Mouse (Mus musculus): ENCODE data around the gene 2010300C02Rik. TPM values are rescaled to one million over a fixed set of nuclear protein-coding genes. Genes with fewer than 3 reads are reported as not detected.
"Not testable (repeated sequence)": the region's sequence is repeated elsewhere in the genome, so short reads cannot be mapped to it uniquely, and the experiment has no call there.

The 2010300C02Rik gene
- polyA plus RNA-seq, 1 experiment from 2014 or later = 3.2 TPM

- H3K4me2 ChIP-seq = no peak overlapping the region
- H3K9me3 ChIP-seq (replicated peaks) = no peaks in the 10 kb centered on the region
- H3K4me1 ChIP-seq (replicated peaks) = peaks cover 30% of the 10 kb centered on the region
- WGBS = 68% methylated on average over 5 of the region's 5 CpGs
- H3K27me3 ChIP-seq = no peaks in the 10 kb centered on the region
- no peak overlapping the region for H3K4me3 ChIP-seq
- H3K27ac ChIP-seq = no peak overlapping the region
- no peak for ATAC-seq (replicated peaks; ENCODE audit: insufficient number of reproducible peaks, insufficient read depth, low FRiP score, low read depth)
- H3K36me3 ChIP-seq = no peaks in the 10 kb centered on the region
- no peak overlapping the region for H3K9ac ChIP-seq
Measured at GRCm38 (mm10) chr1:37617047-37617446, 102.8 kb downstream of the 2010300C02Rik start.

- no peak overlapping the region for H3K4me3 ChIP-seq
- no peak overlapping the region for H3K9ac ChIP-seq
- WGBS = 40% methylated on average over 4 of the region's 4 CpGs
- no peak overlapping the region for H3K27ac ChIP-seq
- ATAC-seq (replicated peaks; ENCODE audit: insufficient number of reproducible peaks, insufficient read depth, low FRiP score, low read depth) = no peak
- no peaks in the 10 kb centered on the region for H3K27me3 ChIP-seq
- H3K4me1 ChIP-seq (replicated peaks) = peaks cover 30% of the 10 kb centered on the region
- H3K9me3 ChIP-seq (replicated peaks) = no peaks in the 10 kb centered on the region
- no peaks in the 10 kb centered on the region for H3K36me3 ChIP-seq
- H3K4me2 ChIP-seq = no peak overlapping the region
Measured at GRCm38 (mm10) chr1:37616569-37616968, 103.3 kb downstream of the 2010300C02Rik start.

GRCm38 (mm10) chr1:37615290-37616040 is 104.4 kb downstream of the 2010300C02Rik start:
- no peak overlapping the region for H3K4me3 ChIP-seq
- ATAC-seq (replicated peaks; ENCODE audit: insufficient number of reproducible peaks, insufficient read depth, low FRiP score, low read depth) = no peak
- H3K9ac ChIP-seq = no peak overlapping the region
- no peaks in the 10 kb centered on the region for H3K36me3 ChIP-seq
- WGBS = 66% methylated on average over 12 of the region's 12 CpGs
- H3K4me2 ChIP-seq = 0 out of 2 replicates have a peak overlapping the region, but pooled peaks have one; percentile 15
- H3K27me3 ChIP-seq = no peaks in the 10 kb centered on the region
- H3K27ac ChIP-seq = no peak overlapping the region
- no peaks in the 10 kb centered on the region for H3K9me3 ChIP-seq (replicated peaks)
- H3K4me1 ChIP-seq (replicated peaks) = peaks cover 30% of the 10 kb centered on the region

- WGBS = 19% methylated on average over 7 of the region's 7 CpGs
- Histone ChIP-seq H3K9me3 (replicated peaks) (no peaks in the 10 kb centered on the region), H3K36me3 (no peaks in the 10 kb centered on the region), H3K27ac (no peak overlapping the region), H3K4me3 (no peak overlapping the region), H3K9ac (no peak overlapping the region), H3K27me3 (no peaks in the 10 kb centered on the region), H3K4me2 (0 out of 2 replicates have a peak overlapping the region, but pooled peaks have one; percentile 15), H3K4me1 (replicated peaks) (peaks cover 30% of the 10 kb centered on the region)
- ATAC-seq (replicated peaks; ENCODE audit: insufficient number of reproducible peaks, insufficient read depth, low FRiP score, low read depth) = no peak
Measured at GRCm38 (mm10) chr1:37614836-37615235, 105.0 kb downstream of the 2010300C02Rik start.

- Histone ChIP-seq H3K9me3 (replicated peaks) (no peaks in the 10 kb centered on the region), H3K9ac (no peak overlapping the region), H3K4me3 (0 out of 2 replicates have a peak overlapping the region, but pooled peaks have one; percentile 10), H3K4me1 (replicated peaks) (peaks cover 30% of the 10 kb centered on the region), H3K4me2 (peak overlapping the region; percentile 37), H3K27me3 (no peaks in the 10 kb centered on the region), H3K36me3 (no peaks in the 10 kb centered on the region), H3K27ac (no peak overlapping the region)
- 62% methylated on average over 15 of the region's 15 CpGs for WGBS
- ATAC-seq (replicated peaks; ENCODE audit: insufficient number of reproducible peaks, insufficient read depth, low FRiP score, low read depth) = no peak
Measured at GRCm38 (mm10) chr1:37614130-37614529, 105.8 kb downstream of the 2010300C02Rik start.

- H3K4me2 ChIP-seq = no peak overlapping the region
- no peak overlapping the region for H3K4me3 ChIP-seq
- H3K36me3 ChIP-seq = no peaks in the 10 kb centered on the region
- no peaks in the 10 kb centered on the region for H3K9me3 ChIP-seq (replicated peaks)
- H3K27ac ChIP-seq = no peak overlapping the region
- H3K9ac ChIP-seq = no peak overlapping the region
- WGBS = 72% methylated on average over 6 of the region's 6 CpGs
- ATAC-seq (replicated peaks; ENCODE audit: insufficient number of reproducible peaks, insufficient read depth, low FRiP score, low read depth) = no peak
- no peaks in the 10 kb centered on the region for H3K27me3 ChIP-seq
- peaks cover 23% of the 10 kb centered on the region for H3K4me1 ChIP-seq (replicated peaks)
Measured at GRCm38 (mm10) chr1:37611032-37611431, 108.9 kb downstream of the 2010300C02Rik start.

- Histone ChIP-seq H3K4me2 (no peak overlapping the region), H3K9me3 (replicated peaks) (no peaks in the 10 kb centered on the region), H3K4me3 (no peak overlapping the region), H3K27me3 (no peaks in the 10 kb centered on the region), H3K36me3 (no peaks in the 10 kb centered on the region), H3K4me1 (replicated peaks) (peaks cover 15% of the 10 kb centered on the region), H3K9ac (no peak overlapping the region), H3K27ac (no peak overlapping the region)
- ATAC-seq (replicated peaks; ENCODE audit: insufficient number of reproducible peaks, insufficient read depth, low FRiP score, low read depth) = no peak
- WGBS = 57% methylated on average over 4 of the region's 4 CpGs
Measured at GRCm38 (mm10) chr1:37610242-37610641, 109.6 kb downstream of the 2010300C02Rik start.

GRCm38 (mm10) chr1:37605694-37606093 is 114.2 kb downstream of the 2010300C02Rik start:
- not testable (repeated sequence) for H3K4me1 ChIP-seq (replicated peaks); H3K27me3 ChIP-seq; H3K4me2 ChIP-seq; H3K27ac ChIP-seq; H3K4me3 ChIP-seq; H3K36me3 ChIP-seq; H3K9ac ChIP-seq; ATAC-seq (replicated peaks; ENCODE audit: insufficient number of reproducible peaks, insufficient read depth, low FRiP score, low read depth); H3K9me3 ChIP-seq (replicated peaks)
- WGBS = 83% methylated on average over 4 of the region's 5 CpGs

GRCm38 (mm10) chr1:37603206-37603605 is 116.7 kb downstream of the 2010300C02Rik start:
- Histone ChIP-seq H3K27me3 (no peaks in the 10 kb centered on the region), H3K4me2 (no peak overlapping the region), H3K36me3 (no peaks in the 10 kb centered on the region), H3K4me1 (replicated peaks) (0 out of 2 replicates have a peak, but pooled peaks cover 2% of the 10 kb centered on the region), H3K9me3 (replicated peaks) (no peaks in the 10 kb centered on the region), H3K4me3 (no peak overlapping the region), H3K9ac (no peak overlapping the region), H3K27ac (no peak overlapping the region)
- no peak for ATAC-seq (replicated peaks; ENCODE audit: insufficient number of reproducible peaks, insufficient read depth, low FRiP score, low read depth)
- 89% methylated on average over 10 of the region's 10 CpGs for WGBS

- Histone ChIP-seq H3K9me3 (replicated peaks) (no peaks in the 10 kb centered on the region), H3K9ac (no peak overlapping the region), H3K4me2 (no peak overlapping the region), H3K4me1 (replicated peaks) (0 out of 2 replicates have a peak, but pooled peaks cover 2% of the 10 kb centered on the region), H3K27me3 (no peaks in the 10 kb centered on the region), H3K36me3 (no peaks in the 10 kb centered on the region), H3K4me3 (no peak overlapping the region), H3K27ac (no peak overlapping the region)
- 77% methylated on average over 4 of the region's 4 CpGs for WGBS
- no peak for ATAC-seq (replicated peaks; ENCODE audit: insufficient number of reproducible peaks, insufficient read depth, low FRiP score, low read depth)
Measured at GRCm38 (mm10) chr1:37602268-37602667, 117.6 kb downstream of the 2010300C02Rik start.

- Histone ChIP-seq H3K9ac (no peak overlapping the region), H3K4me3 (no peak overlapping the region), H3K9me3 (replicated peaks) (no peaks in the 10 kb centered on the region), H3K4me2 (no peak overlapping the region), H3K27ac (no peak overlapping the region), H3K27me3 (no peaks in the 10 kb centered on the region), H3K4me1 (replicated peaks) (0 out of 2 replicates have a peak, but pooled peaks cover 2% of the 10 kb centered on the region), H3K36me3 (no peaks in the 10 kb centered on the region)
- 82% methylated on average over 8 of the region's 8 CpGs for WGBS
- no peak for ATAC-seq (replicated peaks; ENCODE audit: insufficient number of reproducible peaks, insufficient read depth, low FRiP score, low read depth)
Measured at GRCm38 (mm10) chr1:37601461-37601860, 118.4 kb downstream of the 2010300C02Rik start.

Data from heart, embryonic 15.5 days (tissue).